Mouse (Mus musculus): ENCODE results near the gene Caml. TPM values are rescaled to one million over a fixed set of nuclear protein-coding genes. Genes with fewer than 3 reads are reported as not detected.
"Not testable (repeated sequence)": the region's sequence is repeated elsewhere in the genome, so short reads cannot be mapped to it uniquely, and the experiment has no call there.

Gene Caml
- polyA plus RNA-seq (2012; rRNA removed), result 44.0 and 46.8 TPM in 2 replicates

- peak; percentile 75 for DNase-seq (ENCODE audit: low spot score)
Measured at GRCm38 (mm10) chr13:55622649-55623541, at the start of gene Caml. Caml (plus strand) TSS chr13:55623005.

- no peak for DNase-seq (ENCODE audit: low spot score)
Measured at GRCm38 (mm10) chr13:55573432-55573831, 49.4 kb upstream of the Caml start, which contains the start of gene Tmed9. Tmed9 (plus strand) TSS chr13:55573732.

GRCm38 (mm10) chr13:55574321-55574720, 48.5 kb upstream of the Caml start:
- no peak for DNase-seq (ENCODE audit: low spot score)

GRCm38 (mm10) chr13:55575932-55576331, 46.9 kb upstream of the Caml start:
- no peak for DNase-seq (ENCODE audit: low spot score)

- not testable (repeated sequence) for DNase-seq (ENCODE audit: low spot score)
Measured at GRCm38 (mm10) chr13:55576872-55577271, 45.9 kb upstream of the Caml start.

GRCm38 (mm10) chr13:55578086-55578485, 44.7 kb upstream of the Caml start:
- no peak for DNase-seq (ENCODE audit: low spot score)

- no peak for DNase-seq (ENCODE audit: low spot score)
Measured at GRCm38 (mm10) chr13:55591961-55592490, 30.8 kb upstream of the Caml start.

- peak; percentile 93 for DNase-seq (ENCODE audit: low spot score)
Measured at GRCm38 (mm10) chr13:55592512-55593253, 30.1 kb upstream of the Caml start.

GRCm38 (mm10) chr13:55593254-55593747, 29.5 kb upstream of the Caml start:
- DNase-seq (ENCODE audit: low spot score), result no peak

- no peak for DNase-seq (ENCODE audit: low spot score)
Measured at GRCm38 (mm10) chr13:55595375-55595774, 27.4 kb upstream of the Caml start.

- no peak for DNase-seq (ENCODE audit: low spot score)
Measured at GRCm38 (mm10) chr13:55596802-55597201, 26.0 kb upstream of the Caml start.

GRCm38 (mm10) chr13:55599566-55600540, 23.0 kb upstream of the Caml start, which contains the start of gene B4galt7:
B4galt7 (plus strand) TSS chr13:55599896.
- peak; percentile 74 for DNase-seq (ENCODE audit: low spot score)

- no peak for DNase-seq (ENCODE audit: low spot score)
Measured at GRCm38 (mm10) chr13:55600657-55601056, 22.1 kb upstream of the Caml start.

GRCm38 (mm10) chr13:55601611-55602010, 21.2 kb upstream of the Caml start:
- peak; percentile 60 for DNase-seq (ENCODE audit: low spot score)

- DNase-seq (ENCODE audit: low spot score), result no peak
Measured at GRCm38 (mm10) chr13:55604606-55605005, 18.2 kb upstream of the Caml start.

GRCm38 (mm10) chr13:55606899-55607623, 15.7 kb upstream of the Caml start:
- no peak for DNase-seq (ENCODE audit: low spot score)

- no peak for DNase-seq (ENCODE audit: low spot score)
Measured at GRCm38 (mm10) chr13:55607624-55608006, 15.2 kb upstream of the Caml start.

GRCm38 (mm10) chr13:55611996-55612395, 10.8 kb upstream of the Caml start:
- no peak for DNase-seq (ENCODE audit: low spot score)

- no peak for DNase-seq (ENCODE audit: low spot score)
Measured at GRCm38 (mm10) chr13:55613471-55613870, 9.3 kb upstream of the Caml start.

- no peak for DNase-seq (ENCODE audit: low spot score)
Measured at GRCm38 (mm10) chr13:55619328-55619727, 3.5 kb upstream of the Caml start.

Data from urinary bladder, adult 2 months (tissue).